Mouse (Mus musculus) naive thymus-derived CD4-positive, alpha-beta T cell, adult 2 months (primary cell): ENCODE data around the gene Prdx2.

Experiments
- DNase-seq: peaks from one replicate; pipeline ENCODE4 v3.0.0-alpha.2; 2011; ENCODE audit warnings: low read depth

The Prdx2 gene

DNA sequence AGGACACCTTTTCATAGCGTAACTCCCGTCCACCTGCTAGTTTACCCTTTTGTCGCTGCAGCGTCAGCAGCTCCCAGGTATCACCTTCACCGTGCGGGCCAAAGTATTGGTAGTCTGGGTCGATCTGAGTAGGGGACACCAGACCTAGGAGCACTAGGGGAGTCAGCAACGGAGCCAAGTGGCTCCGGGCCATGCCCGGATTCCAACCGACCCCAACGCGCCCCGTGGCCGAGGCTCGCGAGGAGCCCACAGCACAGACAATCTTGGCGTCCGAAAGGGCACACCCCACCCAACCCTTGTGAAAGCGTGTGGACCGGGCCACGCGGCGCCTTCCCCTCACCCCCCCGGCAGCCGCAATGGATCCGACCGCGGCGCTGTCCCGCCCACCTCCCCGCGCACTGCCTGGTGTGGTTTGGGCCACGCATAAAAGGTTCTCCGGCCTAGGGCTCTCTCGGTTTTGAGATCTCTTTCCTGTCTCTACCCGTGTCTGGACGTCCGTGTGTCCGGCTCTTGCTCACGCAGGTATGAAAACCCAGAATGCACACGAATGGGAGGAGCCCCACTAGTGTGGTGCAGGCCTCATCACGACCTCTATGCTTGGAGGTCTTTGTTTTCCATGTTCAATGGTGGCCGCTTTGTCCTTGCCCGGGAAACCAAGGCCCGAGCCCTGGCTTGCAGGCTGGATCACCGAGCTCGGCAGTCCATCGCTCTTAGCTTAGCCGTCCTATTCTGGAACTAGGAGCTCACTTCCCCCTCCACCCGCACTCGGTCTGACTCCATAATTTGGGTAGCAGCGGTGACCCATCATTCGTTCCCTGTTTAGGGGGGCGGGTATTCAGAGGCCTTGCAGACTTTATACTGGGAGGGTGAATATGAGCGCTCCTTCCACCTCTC, at the start of gene Prdx2, which contains the start of the genes Gm49661 and Rnaseh2a:
Gene Prdx2 (plus strand): TSS at position 347 of the 894 bp plus-strand sequence.
Gene Gm49661 (minus strand): TSS at position 193 of the 894 bp plus-strand sequence.
Gene Rnaseh2a (minus strand): TSS at position 527 of the 894 bp plus-strand sequence.
- DNase-seq = peak; percentile 78

DNA sequence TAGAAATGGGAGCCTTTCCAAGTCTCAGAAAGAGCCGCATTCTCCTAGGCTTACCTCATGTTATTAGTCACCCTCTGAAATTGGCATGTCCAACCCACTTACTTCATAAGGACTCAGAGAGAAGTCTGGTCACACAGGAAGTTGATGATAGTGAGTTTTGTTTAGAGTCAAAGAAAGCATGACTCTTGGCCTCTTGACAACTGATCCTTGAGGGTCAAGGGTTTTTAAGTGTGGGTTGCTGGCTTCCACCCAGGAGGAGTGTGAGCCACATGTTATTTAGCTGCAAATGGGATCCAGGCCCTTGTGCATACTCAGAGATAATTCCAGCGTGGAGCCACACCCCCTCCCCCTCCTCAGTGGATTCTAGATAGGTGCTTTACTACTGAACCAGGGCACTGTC, 47.8 kb upstream of the Prdx2 start:
- no peak for DNase-seq

DNA sequence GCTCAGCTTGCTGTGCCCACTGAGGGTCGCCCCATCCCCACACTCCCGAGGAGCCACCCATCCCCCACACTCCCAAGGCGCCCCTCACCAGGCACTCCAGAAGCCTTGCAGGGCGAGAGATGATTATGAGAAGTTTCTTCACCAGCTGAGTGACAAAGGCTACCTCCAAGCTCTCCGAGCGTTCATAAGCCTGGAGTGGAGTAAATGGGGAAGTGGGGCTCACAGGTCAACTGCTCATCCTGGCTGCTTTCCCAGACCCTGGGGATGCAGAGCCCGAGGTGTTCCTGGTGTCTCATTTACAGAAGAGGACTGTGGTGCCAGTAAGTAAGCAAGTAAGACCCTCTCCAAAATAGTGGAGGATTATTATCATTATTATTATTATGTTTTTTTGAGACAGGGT, 43.8 kb upstream of the Prdx2 start:
- no peak for DNase-seq

DNA sequence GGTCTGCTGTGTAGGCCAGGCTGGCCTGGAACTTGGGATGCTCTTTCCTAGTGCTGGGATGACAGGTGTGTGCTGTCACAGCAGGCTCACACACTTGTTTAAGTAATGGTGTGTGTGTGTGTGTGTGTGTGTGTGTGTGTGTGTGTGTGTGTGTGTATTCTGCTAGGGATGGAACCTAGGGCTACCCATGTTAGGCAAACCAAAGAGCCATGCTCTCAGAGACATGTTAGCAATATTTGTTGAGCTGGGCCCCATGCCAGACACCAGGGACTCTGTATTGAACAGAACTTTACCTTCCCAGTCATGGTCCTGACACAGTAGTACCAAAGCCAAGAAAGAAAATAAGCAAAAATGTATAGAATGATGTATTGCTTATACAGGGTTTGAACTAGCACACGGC, 41.9 kb upstream of the Prdx2 start:
- DNase-seq = no peak

DNA sequence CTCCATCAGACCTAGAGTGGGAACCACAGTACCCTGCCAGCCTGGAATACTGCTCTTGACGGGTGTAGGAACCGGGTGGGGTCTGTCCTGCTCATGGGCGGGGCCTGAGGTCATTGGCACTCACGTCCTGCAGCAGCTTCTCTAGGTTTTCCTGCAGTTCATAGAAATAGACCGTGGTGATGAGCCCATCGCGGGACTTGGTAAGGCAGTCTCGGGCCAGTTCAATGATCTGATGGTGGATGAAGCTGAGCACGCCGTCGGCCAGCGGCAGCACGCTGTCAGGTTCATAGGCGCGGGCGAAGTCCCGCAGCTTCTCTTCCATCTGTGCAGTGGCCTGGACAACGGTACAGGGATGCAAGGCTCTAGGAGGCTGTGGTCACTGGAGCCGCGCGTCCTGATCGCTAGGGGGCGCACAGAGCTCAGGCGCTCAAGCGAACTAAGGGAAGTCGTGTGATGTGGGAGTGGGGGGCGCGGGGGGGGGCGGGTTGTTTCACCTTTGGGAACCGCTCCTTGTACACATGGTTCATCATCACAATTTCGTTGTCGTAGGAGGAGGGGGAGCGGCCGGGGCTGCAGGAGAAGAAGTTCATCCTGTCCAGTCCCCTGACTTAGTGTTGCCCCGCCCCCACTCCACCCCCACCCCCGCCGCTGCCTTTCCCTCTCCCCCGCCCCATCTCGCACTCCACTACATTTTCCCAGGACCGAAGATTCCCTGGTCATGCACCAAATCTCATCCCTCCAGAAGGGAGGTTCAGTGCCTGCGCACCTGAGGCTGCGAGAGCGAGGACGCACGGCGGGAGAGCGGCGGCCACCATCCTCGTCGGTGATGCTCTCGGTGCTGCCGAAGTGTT, 40.7 kb upstream of the Prdx2 start:
- peak; percentile 77 for DNase-seq

DNA sequence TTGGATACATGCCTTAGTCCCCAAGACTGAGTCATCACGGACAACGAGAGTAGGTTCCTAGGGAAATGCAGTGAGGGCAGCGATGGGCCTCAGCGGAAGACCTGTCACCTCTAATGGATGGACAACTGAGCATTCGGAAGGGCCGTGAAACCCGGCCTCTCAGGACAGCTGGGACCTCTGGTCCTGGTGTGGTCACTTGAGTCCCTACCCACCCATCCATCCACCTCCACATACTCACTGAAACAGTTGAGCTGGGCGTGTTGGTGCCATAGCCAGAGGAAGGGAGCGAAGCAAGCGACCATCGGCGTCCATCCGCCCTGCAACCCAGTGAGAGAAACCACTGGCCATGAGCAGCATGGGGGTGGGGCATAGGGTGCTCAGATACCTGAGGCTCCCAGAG, 38.8 kb upstream of the Prdx2 start:
- DNase-seq = no peak

DNA sequence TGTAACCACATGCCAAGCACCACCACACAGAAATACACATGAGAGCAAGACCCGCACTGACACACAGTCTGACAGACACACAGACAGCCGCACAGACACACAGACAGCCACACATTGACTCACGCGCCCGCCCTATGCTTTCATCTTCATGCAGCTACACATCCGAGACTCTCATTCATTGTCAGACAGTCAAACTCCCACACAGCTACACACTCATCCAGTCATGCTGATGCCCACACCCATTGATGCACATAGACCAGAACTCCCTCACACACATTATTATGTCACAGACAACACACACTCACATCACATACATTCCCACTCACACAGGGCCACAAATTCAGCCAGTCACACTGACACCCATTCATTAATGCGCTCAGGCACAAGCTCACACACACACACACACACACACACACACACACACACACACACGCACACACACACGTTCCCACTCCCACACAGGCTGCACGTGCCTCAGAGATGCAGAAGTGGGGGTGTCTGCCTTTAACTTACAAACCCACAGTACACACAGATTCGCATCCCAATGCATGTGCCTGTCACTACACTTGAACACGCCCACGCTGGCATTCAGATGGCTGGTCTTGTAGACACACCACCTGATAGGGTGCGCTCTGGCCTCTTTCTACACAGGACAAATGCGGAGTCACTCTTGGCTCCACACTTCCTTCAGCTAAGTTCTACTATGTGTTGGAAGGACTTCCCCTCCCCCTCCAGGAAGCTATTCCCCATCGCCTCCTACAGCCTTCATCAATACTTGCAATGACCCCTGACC, 35.4 kb upstream of the Prdx2 start:
- no peak for DNase-seq

DNA sequence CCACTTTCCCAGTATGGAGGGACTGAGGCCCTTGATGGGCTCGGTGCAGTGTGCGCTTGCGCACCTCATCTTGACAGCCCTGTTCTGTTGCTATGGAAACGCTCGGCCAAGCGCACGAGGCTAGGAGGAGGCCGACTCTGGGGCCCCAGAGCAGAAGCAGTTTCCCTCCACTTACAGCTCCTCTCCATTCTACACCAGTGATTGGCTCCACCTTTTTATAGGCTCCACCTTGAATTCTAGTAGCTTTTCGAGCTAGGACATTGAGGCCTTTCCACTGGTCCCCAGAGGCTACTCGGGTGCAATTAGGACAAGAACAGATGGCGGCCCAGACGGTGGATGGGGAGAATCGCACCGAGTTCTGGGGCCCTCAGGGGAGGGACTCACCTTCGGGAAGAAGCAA, 34.5 kb upstream of the Prdx2 start:
- DNase-seq = peak; percentile 29

DNA sequence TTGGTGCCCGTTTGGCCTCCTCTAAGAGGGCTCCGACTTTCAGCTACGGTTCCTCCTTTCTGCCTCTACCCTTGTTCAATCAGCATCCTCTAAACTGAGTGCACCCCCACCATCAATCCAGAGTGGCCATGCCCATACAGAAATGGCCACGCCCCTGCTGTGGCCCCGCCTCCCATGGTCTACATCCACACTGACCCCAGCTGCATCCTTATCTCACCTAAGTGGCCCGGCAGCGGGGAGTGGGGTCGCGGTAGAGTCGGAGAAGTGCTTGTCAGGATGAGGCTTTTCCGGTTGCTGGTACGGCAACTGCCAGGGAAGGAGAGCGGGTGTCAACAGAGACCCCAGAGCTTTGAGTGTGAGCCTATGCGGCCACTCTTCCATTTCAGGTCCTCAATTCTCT, 33.9 kb upstream of the Prdx2 start:
- DNase-seq = peak; percentile 23

DNA sequence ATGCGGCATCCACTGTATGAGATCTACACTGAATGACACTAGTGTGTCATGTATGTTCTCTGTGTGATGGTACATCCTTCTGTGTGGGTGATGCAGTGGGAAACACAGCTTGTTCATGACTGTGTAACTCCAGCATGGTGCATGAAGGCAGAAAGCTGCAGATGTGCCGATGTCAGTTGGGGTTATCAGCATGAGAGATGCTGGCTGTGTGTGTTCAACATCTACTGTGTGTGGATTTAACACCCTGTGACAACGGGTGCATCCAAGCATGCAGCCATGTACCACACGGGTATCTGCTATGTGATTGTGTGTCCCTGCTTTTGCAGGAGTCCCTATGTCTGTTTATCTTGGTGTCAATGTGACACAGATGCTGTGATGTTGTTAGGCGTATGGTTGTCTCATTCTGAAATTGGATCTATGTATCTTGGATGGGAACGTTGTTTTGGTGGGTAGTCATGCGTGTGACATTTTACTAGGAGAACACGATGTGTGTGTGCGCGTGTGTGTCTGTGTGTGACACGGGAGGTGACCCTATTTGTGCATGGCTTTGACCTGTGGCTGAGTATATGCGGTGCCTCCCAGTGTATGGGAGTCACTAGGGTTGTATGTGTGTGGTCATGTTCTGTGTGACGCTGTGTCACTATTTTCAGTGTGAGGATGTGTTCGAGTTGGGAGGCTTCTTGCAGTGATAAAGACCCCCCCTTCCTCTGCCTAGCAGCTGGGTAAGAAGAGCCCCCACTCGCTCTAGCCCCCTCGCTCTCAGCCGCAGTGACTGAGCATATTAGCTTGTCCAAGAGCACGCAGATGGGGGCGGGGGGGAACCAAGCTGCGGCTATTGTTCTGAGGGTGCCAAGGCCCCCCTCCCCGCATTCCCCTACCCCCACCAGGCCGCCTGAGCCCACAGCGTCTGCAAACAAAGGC, 33.1 kb upstream of the Prdx2 start:
- peak; percentile 29 for DNase-seq

DNA sequence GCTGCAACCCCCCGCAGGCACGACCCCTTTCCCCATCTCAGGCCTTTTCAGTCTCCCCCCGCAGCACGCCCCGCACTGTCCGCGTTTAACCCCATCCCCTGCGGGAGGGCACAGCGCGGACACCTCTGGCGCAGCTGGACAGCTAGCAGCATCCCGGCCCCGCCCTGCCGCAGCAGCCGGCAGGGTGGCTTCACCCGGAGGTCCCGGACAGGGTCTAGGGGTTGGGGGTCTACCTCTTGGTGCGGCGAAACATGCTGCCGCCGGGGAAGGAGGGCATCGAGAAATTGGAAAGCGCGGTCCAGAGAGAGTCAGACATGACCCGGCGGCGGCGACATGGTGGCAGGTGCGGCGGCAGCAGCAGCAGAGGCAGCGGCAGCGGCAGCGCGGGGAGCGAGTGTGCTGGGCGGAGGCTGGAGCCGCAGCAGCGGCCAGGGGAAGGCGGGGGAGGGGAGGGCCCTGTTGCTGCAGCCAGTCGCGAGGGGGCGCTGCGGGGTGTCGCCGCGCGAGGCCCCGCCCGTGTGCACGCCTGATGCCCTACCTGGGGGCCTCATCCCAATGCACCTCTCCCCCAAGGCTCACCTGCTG, 32.3 kb upstream of the Prdx2 start, which contains the start of gene Mast1:
Gene Mast1 (minus strand): TSS at position 398 of the 585 bp plus-strand sequence.
- peak; percentile 80 for DNase-seq

DNA sequence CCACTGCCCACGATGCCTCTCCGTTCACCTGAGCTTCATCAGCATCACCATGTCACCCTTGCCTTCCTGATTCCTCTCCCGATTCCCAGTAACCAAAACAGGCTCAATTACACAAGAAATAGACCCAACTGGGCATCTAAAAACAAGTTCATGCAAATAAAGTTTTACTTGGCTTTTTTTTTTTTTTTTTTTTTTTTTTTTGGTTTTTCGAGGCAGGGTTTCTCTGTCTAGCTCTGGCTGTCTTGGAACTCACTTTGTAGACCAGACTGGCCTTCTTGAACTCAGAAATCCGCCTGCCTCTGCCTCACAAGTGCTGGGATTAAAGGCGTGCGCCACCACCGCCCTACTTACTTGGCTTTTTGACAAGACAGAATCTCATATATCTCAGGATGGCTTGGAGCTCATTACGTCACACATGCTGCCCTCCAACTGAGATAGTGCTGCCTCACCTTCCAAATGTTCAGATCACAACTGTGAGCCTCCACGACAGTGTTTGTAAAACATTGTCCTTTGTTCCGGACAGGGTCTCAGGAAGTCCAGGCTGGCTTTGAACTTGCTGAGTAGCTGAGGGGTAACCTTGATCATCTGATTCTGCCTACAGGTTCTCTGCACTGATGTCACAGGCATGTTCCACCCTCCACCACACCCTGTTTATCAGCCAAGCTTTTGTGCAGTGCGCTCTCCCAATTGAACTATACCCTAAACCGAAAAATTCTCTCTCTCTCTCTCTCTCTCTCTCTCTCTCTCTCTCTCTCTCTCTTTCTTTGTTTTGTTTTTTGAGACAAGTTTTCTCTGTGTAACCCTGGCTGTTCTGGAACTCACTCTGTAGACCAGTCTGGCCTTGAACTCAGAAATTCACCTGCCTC, 31.5 kb upstream of the Prdx2 start:
- no peak for DNase-seq

DNA sequence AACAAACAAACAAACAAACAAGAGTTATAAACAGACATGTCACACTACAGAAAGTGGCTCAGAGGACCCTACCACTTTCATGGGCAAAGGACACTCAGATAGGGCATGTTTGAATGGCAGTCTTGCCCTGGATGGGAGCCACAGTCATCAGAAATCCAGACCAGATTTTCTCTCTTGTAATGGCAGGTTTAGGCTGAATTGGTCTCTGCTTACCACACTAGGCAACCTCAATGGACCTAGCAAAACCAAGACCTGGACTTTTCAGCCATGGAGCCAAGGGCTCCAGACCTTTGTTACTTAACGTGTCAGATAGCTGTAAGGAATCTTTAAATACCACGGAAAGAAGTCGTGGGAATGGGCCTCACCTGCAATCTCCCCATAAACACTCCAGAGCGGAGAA, 25.7 kb upstream of the Prdx2 start:
- DNase-seq = no peak

DNA sequence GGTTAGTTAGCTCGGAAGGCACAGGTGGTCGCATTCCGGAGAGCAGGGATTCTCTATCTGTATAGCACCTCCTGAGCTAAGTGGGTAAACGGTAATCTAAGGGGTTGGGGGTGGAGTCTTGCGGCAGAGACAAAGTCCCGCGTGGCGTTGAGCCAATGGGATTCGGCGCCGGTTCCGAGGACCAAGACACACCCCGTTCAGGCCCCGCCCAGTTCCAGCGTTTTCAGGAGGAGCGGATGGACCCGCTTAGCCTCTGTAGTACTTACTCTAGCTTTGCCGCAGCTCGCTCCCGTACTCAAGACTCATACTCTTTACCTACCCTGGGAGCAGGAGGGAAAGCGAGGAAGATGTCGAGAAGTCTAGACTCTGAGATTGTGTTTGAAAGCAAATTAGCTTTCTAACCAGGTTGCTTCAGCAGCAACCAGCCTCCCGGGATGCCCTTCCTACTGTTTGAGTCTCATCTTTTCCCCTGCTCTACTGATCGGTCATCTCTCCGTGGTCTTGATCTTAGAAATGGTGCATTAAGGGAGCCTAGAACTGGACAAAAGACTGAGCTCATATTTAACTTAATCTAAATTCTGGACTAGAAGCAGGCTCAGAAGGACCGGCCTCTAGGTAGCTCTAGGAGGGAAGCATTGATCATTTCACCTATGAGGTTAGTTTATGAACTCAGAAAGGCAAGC, 24.8 kb upstream of the Prdx2 start:
- peak; percentile 55 for DNase-seq

DNA sequence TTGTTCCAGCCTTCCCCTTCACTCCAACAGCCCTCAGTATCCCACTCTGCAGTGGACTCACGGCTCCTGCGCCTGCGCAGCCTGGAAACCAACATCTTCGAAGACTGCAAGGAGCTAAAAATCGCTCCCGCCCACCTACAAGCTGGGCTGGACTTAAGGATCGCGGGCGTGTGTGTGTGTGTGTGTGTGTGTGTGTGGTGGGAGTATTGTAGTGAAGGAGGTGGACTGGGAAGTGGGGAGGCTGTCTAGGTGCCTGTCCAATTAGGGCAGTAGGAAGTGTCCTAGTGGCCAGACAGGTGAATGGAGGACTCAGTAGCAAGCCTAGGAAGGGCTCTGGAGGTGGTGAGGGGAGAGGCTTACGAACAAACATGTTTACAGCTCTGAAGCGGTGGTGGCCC, 24.2 kb upstream of the Prdx2 start:
- DNase-seq = no peak

DNA sequence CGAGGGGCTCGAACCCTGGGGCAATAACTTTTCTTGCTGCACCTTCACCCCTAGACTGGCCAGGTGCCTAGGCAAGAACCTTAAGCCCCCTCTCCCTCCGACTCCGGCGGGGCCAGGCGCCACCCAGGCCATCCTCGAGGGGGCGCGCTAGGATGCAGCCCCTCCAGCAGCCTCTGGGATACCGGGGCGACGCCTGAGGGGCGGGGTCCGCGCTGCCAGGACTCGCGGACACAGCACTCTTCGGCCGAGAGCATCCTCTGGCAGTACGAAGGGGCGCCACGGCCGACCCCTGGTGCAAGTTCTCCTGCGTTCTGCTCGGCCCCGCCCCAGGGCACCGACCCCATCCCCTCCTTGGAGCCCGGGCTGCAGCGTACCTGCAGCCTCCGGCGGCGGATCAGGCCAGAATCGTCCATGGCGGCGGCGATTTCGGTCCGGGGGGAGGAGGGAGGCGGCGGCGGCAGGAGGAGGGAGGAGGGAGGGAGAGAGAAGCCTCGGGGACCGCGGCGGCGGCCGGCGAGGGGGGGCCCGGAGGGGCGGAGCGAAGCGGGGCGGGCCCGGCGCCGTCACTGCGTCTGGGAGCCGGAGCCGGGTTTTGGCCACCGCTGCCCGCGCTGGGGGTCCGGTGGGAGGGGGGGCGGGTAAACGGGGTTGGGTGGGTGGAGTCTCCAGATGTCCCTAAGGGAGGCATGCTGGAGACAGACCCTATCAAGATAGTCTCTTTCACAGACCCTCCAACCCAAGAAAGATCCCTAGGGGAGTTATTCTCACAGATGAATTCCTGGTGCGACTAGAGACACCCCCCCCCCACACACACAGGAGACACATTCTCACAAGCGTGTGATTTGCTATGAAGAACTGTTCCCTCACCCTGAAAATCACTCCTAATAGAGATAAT, 23.5 kb upstream of the Prdx2 start:
- no peak for DNase-seq

DNA sequence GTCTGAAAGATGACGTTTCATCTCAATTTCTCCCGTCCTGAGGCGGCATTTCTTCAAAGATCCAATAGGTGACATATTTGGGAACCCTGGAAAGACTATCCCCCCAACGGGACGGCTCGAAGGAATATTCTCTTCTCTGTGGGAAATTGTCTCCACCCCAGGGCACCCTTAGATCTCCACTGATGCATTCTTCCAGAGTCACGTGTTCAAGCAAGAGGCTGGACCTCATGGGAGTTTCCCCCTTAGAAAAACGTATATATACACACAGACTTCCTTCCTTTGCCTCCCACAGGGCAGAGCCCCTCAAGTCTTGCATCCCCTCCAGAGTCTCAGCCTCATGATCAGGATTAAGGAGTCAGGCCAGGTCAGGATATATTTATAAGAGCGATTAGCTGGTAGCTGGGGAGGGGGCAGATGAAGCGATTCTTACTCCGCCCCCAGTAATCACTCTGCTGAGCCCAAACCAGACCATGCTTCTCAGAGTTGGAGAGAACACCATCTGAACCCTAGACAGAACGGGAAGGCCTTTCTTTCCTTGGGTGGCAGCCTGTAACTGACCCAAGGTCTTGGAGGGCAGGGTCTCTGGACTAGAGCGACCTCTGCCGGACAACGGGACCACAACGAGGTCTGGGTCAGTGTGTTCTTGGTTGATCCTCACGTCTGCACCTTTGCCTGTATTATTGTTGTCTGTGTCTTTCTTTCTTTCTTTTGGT, 22.7 kb upstream of the Prdx2 start, which contains the start of gene Rtbdn:
Gene Rtbdn (plus strand): TSS at position 464 of the 713 bp plus-strand sequence.
- peak; percentile 19 for DNase-seq
